Mouse (Mus musculus): Measurements from ENCODE around the gene Ppp1r12b.

DNA sequence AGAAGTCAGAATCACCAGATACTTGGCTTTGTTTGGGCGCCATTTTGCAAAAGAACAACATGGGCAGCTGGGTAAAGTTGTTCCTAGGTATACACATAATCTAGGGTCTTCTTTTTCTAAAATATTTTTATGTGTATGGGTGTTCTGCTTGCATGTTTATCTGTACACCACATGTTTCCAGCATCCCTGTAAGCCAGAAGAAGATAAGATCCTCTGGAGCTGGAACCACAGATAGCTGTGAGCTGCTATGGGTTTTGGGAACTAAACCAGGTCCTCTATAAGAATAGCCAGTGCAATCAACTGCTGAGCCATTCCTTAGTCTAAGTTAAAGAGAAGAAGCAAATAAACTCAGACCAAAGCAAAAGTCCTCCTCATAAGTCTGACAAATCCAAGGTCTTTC, 138.6 kb downstream of the Ppp1r12b start:
- TF ChIP-seq CTCF (conservative IDR thresholded peaks at IDR 0.05; ENCODE audit: low read length) (no peak), POU5F1 (IDR thresholded peaks at IDR 0.05; ENCODE audit: borderline replicate concordance, low read length) (no peak), NANOG (IDR thresholded peaks at IDR 0.05; ENCODE audit: borderline replicate concordance, low read length) (no peak)
